Mouse (Mus musculus) kidney, adult 2 months (tissue): Measurements from ENCODE around the gene Golga2.

Experiments used
- CTCF ChIP-seq: fragments of 200-500 bp; conservative IDR thresholded peaks from 2 replicates; pipeline ENCODE4 v1.5.1; 2011; ENCODE audit warnings: low read depth, mild to moderate bottlenecking, control low read depth, low read length, moderate library complexity, mixed read lengths; ENCODE audit not compliant: insufficient read depth, insufficient read length
- POLR2A ChIP-seq: fragments of 200-500 bp; IDR thresholded peaks from one replicate; pipeline ENCODE4 v1.6.1; 2011; ENCODE audit warnings: low read depth, low read length, control low read depth

DNA sequence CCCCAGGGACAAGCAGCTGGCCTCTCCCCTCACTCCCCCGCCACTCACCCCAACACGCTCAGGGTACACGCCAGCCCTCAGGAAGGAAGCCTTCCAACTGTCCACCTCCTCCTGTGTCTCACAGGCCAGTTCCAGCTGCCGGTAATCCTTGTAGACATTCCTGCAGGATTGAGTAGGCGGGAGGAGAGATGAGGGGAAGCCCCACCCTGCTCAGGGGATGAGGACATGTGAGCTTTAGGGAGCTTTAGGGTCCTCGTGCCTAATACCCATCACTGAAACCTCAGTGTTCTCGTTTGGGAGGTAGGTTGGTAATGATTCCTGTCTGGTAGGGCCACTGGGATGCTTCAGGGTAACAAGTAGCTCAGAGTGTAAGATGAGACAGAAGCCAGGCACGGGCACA, 28.6 kb downstream of the Golga2 start:
- TF ChIP-seq CTCF = no peak
- TF ChIP-seq POLR2A = no peak
